Mouse (Mus musculus) hindlimb bud, embryonic 11.5 days (tissue): Measurements from ENCODE around the gene Ppdpf.

ENCODE experiments used
- DNase-seq: peaks from one replicate; pipeline ENCODE4 v3.0.0-alpha.2; 2012; ENCODE audit warnings: low read depth, low spot score; ENCODE audit errors: extremely low spot score

The Ppdpf gene

GRCm38 (mm10) chr2:181213021-181213445, 26.0 kb downstream of the Ppdpf start, which contains the start of gene Srms:
Gene Srms (minus strand): TSS chr2:181213185.
- no peak for DNase-seq

DNA sequence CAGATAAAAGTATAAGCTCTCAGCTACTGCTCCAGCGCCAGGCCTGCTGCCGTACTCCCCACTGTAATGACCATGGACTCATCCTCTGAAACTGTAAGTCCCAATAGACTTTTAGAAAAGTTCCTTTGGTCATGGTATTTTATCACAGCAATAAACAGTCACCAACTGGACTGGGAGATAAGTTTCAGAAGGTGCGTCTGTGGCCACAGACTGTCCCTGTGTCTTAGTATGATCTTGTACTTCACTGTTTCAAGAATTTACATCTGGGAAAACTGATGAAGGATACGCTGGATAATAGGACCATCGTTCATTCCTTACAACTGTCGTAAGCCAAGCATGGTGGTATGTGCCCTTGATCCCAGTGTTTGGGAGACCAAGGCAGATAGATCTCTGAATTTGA, 29.0 kb downstream of the Ppdpf start:
- DNase-seq, result no peak

- no peak for DNase-seq
Observed at GRCm38 (mm10) chr2:181218881-181219485, 31.9 kb downstream of the Ppdpf start.

DNA sequence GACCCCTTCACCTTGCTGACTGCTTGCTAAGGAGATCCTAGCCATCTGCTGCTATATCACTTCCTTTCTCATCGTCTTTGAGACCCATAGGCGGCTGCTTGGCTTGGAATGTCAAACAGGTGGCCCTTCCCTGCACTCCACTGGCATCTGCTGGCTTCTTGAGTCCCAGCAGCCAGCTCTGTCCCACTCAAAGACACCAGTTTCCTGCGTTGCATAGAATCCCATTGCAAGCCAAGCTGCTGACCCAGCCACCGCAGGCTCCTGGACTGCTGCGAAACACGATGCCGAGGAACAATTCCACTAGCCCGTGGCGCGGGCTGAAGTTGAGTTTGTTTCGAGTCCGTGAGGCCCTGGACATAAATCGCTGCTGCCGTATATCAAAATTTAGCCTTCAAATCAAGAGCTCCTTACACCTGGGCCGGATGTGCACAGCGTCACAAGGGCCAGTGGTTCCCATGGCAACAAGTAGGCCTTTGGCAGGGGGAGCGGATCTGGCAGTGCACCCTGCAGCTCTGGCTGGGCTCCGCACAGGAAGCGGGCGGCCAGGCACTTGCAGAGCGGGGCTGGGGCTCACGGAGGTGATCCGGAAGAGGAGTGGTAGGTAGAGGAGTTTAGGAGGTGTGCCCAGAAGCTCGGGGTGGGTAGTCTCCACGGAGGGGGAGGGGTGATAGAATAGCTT, 32.6 kb downstream of the Ppdpf start, which contains the start of gene Fndc11:
TSS of gene Fndc11 (plus strand) at position 476 of the 679 bp plus-strand sequence.
- peak; percentile 73 for DNase-seq

- DNase-seq, result no peak
Observed at GRCm38 (mm10) chr2:181220361-181220760, 33.3 kb downstream of the Ppdpf start.

GRCm38 (mm10) chr2:181224994-181225393, 37.9 kb downstream of the Ppdpf start:
- no peak for DNase-seq

DNA sequence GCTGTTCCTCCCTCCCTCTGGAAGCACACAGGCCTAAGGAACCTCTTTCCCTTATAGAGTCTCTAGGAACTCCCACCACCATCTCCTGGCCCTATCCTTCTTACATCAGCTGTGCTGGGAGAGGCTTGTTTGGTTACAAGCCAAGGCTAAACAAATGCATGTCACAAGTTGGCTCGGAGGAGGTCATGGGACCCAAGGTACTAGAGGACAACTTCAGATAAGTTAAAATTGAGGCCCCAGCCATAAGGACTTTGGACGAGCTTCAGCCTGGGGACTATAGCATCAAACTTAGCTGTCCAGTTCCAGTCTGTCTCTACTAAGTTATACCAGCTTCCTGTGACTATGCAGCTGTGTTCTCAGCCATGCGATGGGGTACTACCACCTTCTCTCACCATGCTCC, 40.1 kb downstream of the Ppdpf start:
- DNase-seq, result no peak

DNA sequence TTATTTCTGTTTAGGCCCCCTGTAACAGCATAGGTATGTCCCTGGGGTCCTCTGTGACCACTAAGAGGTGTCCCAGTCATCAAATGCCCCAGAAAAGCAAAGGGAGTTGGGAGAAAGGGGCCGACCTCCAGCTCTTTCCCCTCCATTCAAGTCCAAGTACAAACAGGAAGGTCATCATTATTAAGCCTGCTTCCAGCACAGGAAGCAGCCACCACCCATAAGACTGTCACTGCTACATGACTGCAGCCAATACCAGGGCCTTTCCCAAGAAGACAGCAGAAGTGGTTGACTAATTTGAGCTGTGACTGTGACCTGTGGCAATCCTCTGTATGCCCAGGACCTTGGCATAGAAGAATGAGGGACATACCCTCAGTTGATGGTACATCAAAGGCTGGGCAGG, 41.3 kb downstream of the Ppdpf start:
- DNase-seq, result no peak

GRCm38 (mm10) chr2:181231171-181231570, 44.1 kb downstream of the Ppdpf start:
- no peak for DNase-seq

DNA sequence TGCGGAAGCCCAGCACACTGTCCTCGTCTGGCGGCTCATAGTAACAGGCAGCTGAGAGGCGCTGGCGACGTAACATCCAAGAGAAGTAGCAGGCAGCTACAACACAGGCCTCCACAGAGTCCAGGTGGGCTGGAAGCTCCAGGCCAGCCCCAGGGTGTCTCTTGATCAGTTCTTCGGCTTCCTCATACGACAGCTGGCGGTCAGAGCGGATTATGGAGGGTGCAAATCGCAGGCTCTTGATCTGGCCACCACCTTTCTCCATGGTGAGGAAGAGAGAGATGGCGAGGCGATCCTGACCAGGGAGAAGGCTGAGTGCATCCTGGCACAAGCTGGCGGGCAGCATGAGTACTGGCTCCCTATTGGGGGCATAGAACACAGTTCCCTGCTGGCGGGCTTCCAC, 46.4 kb downstream of the Ppdpf start:
- no peak for DNase-seq

DNA sequence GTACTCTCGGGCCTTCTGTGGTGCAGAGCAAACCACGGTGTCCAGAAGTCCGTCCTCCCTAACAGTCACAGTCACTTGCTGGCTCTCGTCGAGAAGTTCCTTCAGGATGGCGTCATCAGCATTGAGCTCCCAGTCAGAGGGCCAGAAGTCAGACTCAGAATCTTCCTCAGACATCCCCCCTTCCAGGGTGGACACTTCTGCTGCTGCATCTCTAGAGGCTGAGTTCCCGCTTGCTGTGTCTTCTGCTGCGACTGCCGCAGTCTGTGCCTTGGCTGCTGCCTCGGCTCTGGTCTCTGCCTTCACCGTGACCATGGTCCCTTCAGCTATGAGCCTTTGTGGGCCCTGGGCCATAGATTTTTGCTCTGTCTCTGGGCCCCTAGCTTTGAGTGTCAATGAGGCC, 47.6 kb downstream of the Ppdpf start:
- DNase-seq, result no peak

GRCm38 (mm10) chr2:181235681-181236566, 48.9 kb downstream of the Ppdpf start:
- no peak for DNase-seq

GRCm38 (mm10) chr2:181237251-181238014, 50.4 kb downstream of the Ppdpf start:
- no peak for DNase-seq

- DNase-seq, result no peak
Observed at GRCm38 (mm10) chr2:181238091-181238610, 51.1 kb downstream of the Ppdpf start.
